Mouse (Mus musculus): ENCODE data around the gene Glce. TPM values are rescaled to one million over a fixed set of nuclear protein-coding genes. Genes with fewer than 3 reads are reported as not detected.

Gene Glce
- total RNA-seq, 2 experiments from 2014 or later: 24.4 to 25.0 TPM

DNA sequence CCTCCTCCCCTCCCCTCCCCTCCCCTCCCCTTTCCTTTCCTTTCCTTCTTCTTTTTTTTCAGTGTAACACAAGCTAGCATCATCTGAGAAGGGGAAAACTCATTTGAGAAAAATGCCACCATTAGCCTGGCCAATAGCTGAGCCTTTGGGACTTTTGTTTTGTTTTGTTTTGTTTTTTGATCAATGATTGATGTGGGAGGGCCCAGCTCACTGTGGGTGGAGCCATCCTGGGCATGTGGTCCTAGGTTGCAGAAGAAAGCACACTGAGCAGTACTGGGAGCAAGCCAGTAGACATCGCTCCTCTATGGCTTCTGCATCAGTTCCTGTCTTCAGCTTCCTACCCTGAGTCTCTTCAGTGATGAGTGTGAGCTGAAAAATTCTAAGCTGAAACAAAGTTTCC lies 86.6 kb downstream of the Glce start:
- DNase-seq (ENCODE audit: low spot score in 2 of 2): no peak

GRCm38 (mm10) chr9:62032206-62032605 lies 90.2 kb downstream of the Glce start:
- DNase-seq (ENCODE audit: low spot score in 2 of 2): no peak

- DNase-seq (ENCODE audit: low spot score in 2 of 2): no peak
These were observed 94.4 kb downstream of the Glce start for GRCm38 (mm10) chr9:62028072-62028471.

DNA sequence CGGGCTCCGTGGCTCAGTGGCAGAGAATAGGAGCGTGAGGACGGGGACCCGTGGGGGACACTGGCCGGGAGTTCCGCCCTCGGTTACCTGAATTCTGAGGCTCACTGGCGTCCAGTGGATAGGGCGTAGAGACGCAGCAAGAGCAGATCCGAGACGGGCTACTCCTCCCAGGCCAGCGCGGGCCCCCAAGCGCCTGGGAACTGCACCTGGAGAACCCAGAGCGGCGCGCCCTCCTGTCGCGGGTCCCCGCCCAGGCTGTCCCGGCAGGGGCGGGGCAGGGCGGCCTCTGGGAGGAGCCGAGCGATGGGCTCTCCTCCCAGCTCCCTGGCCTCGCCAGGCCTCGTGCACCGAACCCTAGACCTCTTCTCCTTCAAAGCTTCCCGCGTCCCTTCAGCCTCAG lies 95.9 kb downstream of the Glce start, which contains the start of gene Paqr5:
Paqr5 (minus strand) TSS at position 257 of the 400 bp plus-strand sequence.
- peak in 1 of 2 experiments; percentile 18 for DNase-seq (ENCODE audit: low spot score in 2 of 2)

DNA sequence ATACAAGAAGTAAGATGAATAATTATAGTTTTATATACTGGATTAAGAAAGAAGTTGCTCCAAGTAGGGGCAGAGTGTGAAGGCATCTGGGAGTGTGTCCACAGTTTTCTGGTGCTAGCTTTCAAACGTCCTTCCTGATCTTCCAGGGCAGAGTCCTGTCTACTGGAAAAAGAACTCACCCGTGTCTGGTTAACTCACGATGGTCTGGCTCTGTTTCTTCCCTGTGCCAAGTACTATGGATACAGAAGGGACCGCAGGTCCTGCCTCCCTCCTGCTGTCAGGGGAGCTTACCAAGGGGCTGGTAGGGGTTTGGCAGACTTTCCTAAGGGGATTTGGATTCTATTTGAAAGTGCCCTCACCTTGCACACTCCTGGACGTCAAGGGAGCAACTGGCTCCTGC lies 97.4 kb downstream of the Glce start:
- DNase-seq (ENCODE audit: low spot score in 2 of 2): no peak

DNA sequence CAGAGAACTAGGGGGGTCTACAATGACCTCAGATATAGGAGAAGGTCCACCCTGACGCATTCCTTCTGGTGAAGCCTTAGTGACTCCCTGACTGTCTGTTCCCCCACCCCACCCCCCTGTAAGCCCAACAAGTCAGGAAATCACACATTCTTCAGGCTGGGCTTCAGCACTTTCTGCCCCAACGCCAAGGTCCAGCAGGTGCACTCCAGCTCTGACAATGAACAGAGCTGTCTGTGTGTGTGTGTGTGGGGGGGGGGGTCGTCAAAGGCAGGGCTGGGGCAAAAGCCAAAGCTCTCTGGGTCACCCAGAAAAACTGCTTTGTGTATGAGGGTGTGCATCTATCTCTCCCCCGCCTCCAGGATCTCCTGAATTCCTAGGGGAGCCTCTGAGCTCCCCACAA lies 98.6 kb downstream of the Glce start:
- DNase-seq (ENCODE audit: low spot score in 2 of 2): no peak

- DNase-seq (ENCODE audit: low spot score in 2 of 2): no peak
These were observed 99.3 kb downstream of the Glce start for GRCm38 (mm10) chr9:62022961-62023680.

DNA sequence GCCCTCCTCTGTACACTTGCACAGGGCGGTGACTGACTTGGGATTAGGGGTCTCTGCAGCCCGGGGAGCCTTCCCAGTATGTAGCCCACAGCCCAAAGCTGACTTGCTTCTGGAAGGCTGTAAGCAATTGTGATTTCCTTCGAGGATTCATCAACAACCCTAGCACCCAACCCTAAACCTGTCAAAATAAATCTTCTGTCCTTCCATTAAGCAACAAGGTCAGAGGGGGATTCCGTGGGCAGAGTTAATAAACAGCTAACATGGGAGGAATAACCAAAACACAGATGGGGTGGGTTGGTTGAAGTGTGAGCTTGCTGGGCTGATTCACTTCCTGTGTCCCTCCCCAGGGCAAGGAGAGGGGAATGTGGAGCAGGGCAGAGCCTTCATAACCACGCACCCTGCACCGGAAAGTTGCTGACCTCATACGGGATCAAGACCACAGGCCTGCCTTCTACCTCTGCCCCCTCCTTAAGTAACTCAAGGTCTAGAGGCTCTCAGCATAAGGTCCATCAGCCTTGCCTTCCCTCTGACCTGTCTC lies 100.8 kb downstream of the Glce start:
- DNase-seq (ENCODE audit: low spot score in 2 of 2): no peak

- DNase-seq (ENCODE audit: low spot score in 2 of 2): no peak
These were observed 102.2 kb downstream of the Glce start for GRCm38 (mm10) chr9:62020259-62020658.

GRCm38 (mm10) chr9:62018229-62019093 lies 104.0 kb downstream of the Glce start:
- no peak for DNase-seq (ENCODE audit: low spot score in 2 of 2)

- DNase-seq (ENCODE audit: low spot score in 2 of 2): no peak
These were observed 105.1 kb downstream of the Glce start for GRCm38 (mm10) chr9:62017329-62017728.

- no peak for DNase-seq (ENCODE audit: low spot score in 2 of 2)
These were observed 107.0 kb downstream of the Glce start for GRCm38 (mm10) chr9:62015504-62015903.

- no peak for DNase-seq (ENCODE audit: low spot score in 2 of 2)
These were observed 108.9 kb downstream of the Glce start for GRCm38 (mm10) chr9:62013316-62014097.

DNA sequence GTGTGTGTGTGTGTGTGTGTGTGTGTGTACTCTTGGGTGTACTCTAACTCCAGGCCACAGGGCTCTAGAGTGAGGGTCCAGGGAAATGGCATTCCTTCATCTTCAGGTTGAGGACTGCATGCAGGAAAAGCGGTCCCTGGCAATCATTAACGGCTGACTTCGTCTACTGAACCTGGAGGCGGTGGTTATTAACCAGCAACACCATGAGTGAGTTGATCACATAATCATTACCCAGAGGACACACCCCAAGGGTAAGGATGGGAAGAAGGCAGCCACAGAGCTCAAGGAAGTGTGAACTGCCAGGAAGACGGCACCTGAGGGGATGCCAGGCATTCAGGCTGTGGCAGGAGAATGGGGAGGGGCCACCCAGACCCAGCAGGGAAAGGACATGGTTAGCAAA lies 114.1 kb downstream of the Glce start:
- DNase-seq (ENCODE audit: low spot score in 2 of 2): no peak

Small RNA genes within 50 kb of the gene (microRNA-seq; reads per million reads assigned to microRNA genes)
- gene Mir5133: 1.8 to 3.8 reads per million in 2 experiments

Other genes with a start within 250 kb of the Glce start
- 1,000 to 10,000 TPM; 1,537 to 1,633 TPM for gene Rplp1, start 208.1 kb downstream of the Glce start, total RNA-seq (2021)
- gene Kif23, start 175.9 kb downstream of the Glce start, total RNA-seq (2021): 10 to 100 TPM in 1 of 2 experiments, 1 to 10 TPM in 1; 7.4 to 11.1 TPM
- gene Paqr5, start 95.8 kb downstream of the Glce start, total RNA-seq (2021): 1 to 10 TPM in 1 of 2 experiments, under 1 TPM in 1; 0.94 to 1.1 TPM
- under 1 TPM in 1 of 2 experiments, not detected in 1; 0.11 TPM for gene Spesp1, start 159.6 kb upstream of the Glce start, total RNA-seq (2021)
- gene Anp32a, start 218.6 kb upstream of the Glce start, total RNA-seq (2021): 100 to 1,000 TPM; 224 to 231 TPM